ENCODE assay signal across 8 mouse cellular contexts in genomic region chr1:59765279-59765678, GRCm38 (mm10). TPM values are rescaled to one million over a fixed set of nuclear protein-coding genes. Genes with fewer than 3 reads are reported as not detected.
DNase-seq lines count a peak whose midpoint lies in the region; ATAC-seq lines count a peak whose summit lies in the region.

No protein-coding gene starts in this region.

- no peak for DNase-seq in heart, adult 11 months
- DNase-seq in hindbrain, embryonic 14.5 days (ENCODE audit: low spot score) = no peak
- no peak for DNase-seq in left cerebral cortex, postnatal 36 days (ENCODE audit: low spot score in 2 of 2)
- no peak for DNase-seq in thymus, postnatal 4 days
- no peak for DNase-seq in testis, postnatal 14 days (ENCODE audit: low spot score)

- no peaks in the 10 kb centered on the region for H3K27me3 ChIP-seq in heart, embryonic 12.5 days (replicated peaks)
- H3K27me3 ChIP-seq in hindbrain, embryonic 14.5 days (ENCODE audit: control insufficient read depth, insufficient read depth, low read length) = no peaks in the 10 kb centered on the region
- no peaks in the 10 kb centered on the region for H3K27me3 ChIP-seq in midbrain, embryonic 13.5 days

- WGBS in heart, embryonic 12.5 days = 0% methylated on average over 4 of the region's 4 CpGs
- WGBS in hindbrain, embryonic 14.5 days = 5% methylated on average over 4 of the region's 4 CpGs
- WGBS in midbrain, embryonic 13.5 days = 7% methylated on average over 4 of the region's 4 CpGs

- intact Hi-C loops in left cerebral cortex, postnatal 36 days (cut with DNase I) = loop anchor here (10.0 kb wide), 2 partner anchors 60 to 110 kb away; no protein-coding TSS in a partner anchor

- peaks cover 9% of the 10 kb centered on the region; the same call in 1 of the 2 replicates for H3K4me1 ChIP-seq in heart, embryonic 12.5 days (replicated peaks)
- H3K4me1 ChIP-seq in brown adipose tissue, adult 24 weeks (ENCODE audit: control insufficient read depth, insufficient read depth, insufficient read length, low read length) = 0 out of 2 replicates have a peak, but pooled peaks cover 2% of the 10 kb centered on the region
- peaks cover 32% of the 10 kb centered on the region for H3K4me1 ChIP-seq in hindbrain, embryonic 14.5 days (replicated peaks; ENCODE audit: control insufficient read depth, insufficient read depth, low read length)
- H3K4me1 ChIP-seq in midbrain, embryonic 13.5 days (replicated peaks) = peaks cover 41% of the 10 kb centered on the region

- peak overlapping the region; percentile 50 for H3K4me3 ChIP-seq in heart, embryonic 12.5 days
- H3K4me3 ChIP-seq in brown adipose tissue, adult 24 weeks (ENCODE audit: insufficient read depth, low read depth, low read length) = peak overlapping the region; percentile 34; the same call in 1 of the 2 replicates
- H3K4me3 ChIP-seq in hindbrain, embryonic 14.5 days (replicated peaks; ENCODE audit: low read length) = peak overlapping the region; percentile 99
- H3K4me3 ChIP-seq in midbrain, embryonic 13.5 days (replicated peaks) = peak overlapping the region; percentile 99

- H3K4me2 ChIP-seq in heart, embryonic 12.5 days = peak overlapping the region; percentile 57
- H3K4me2 ChIP-seq in hindbrain, embryonic 14.5 days (replicated peaks) = peak overlapping the region; percentile 93
- peak overlapping the region; percentile 84 for H3K4me2 ChIP-seq in midbrain, embryonic 13.5 days (replicated peaks)

- no peak overlapping the region for H3K27ac ChIP-seq in heart, embryonic 12.5 days (ENCODE audit: poor library complexity, severe bottlenecking)
- H3K27ac ChIP-seq in brown adipose tissue, adult 24 weeks (replicated peaks; ENCODE audit: low read depth, low read length) = 0 out of 2 replicates have a peak overlapping the region, but pooled peaks have one; percentile 3
- H3K27ac ChIP-seq in hindbrain, embryonic 14.5 days = no peak overlapping the region
- no peak overlapping the region for H3K27ac ChIP-seq in midbrain, embryonic 13.5 days

- no peak overlapping the region for H3K9ac ChIP-seq in heart, embryonic 12.5 days
- peak overlapping the region; percentile 98 for H3K9ac ChIP-seq in hindbrain, embryonic 14.5 days
- H3K9ac ChIP-seq in midbrain, embryonic 13.5 days (replicated peaks) = peak overlapping the region; percentile 57; the same call in 1 of the 2 replicates

- peaks cover 11% of the 10 kb centered on the region for H3K36me3 ChIP-seq in heart, embryonic 12.5 days
- H3K36me3 ChIP-seq in hindbrain, embryonic 14.5 days (replicated peaks; ENCODE audit: control insufficient read depth, insufficient read depth) = no peaks in the 10 kb centered on the region; the same call in 1 of the 2 replicates
- H3K36me3 ChIP-seq in midbrain, embryonic 13.5 days = 0 out of 2 replicates have a peak, but pooled peaks cover 3% of the 10 kb centered on the region

- H3K9me3 ChIP-seq in heart, embryonic 12.5 days (replicated peaks) = no peaks in the 10 kb centered on the region
- H3K9me3 ChIP-seq in hindbrain, embryonic 14.5 days (ENCODE audit: control insufficient read depth, low read length) = no peaks in the 10 kb centered on the region
- no peaks in the 10 kb centered on the region for H3K9me3 ChIP-seq in midbrain, embryonic 13.5 days

- no peak for ATAC-seq in heart, embryonic 12.5 days (ENCODE audit: insufficient number of reproducible peaks, low FRiP score)
- no peak for ATAC-seq in hindbrain, embryonic 14.5 days (ENCODE audit: low FRiP score)
- no peak for ATAC-seq in midbrain, embryonic 13.5 days

RNA-seq across cellular contexts. Expression of gene Bmpr2, which starts 2.1 kb away (rescaled TPM):
- 8.7 and 11.1 TPM in 2 replicates for polyA plus RNA-seq in heart, embryonic 12.5 days (2016; fragmentation: Nextera tagmentation; extraction: Ambion mirVana)
- 14.6 and 18.7 TPM in 2 replicates for polyA plus RNA-seq in brown adipose tissue, adult 24 weeks (2012; ENCODE audit: insufficient read depth, insufficient read length, missing spikeins)
- 18.4 and 18.9 TPM in 2 replicates for polyA plus RNA-seq in hindbrain, embryonic 14.5 days (2014; fragmentation: Nextera tagmentation; extraction: Ambion mirVana)
- 10.9 and 13.0 TPM in 2 replicates for polyA plus RNA-seq in midbrain, embryonic 13.5 days (2015; fragmentation: Nextera tagmentation; extraction: Ambion mirVana)
- total RNA-seq in left cerebral cortex, postnatal 36 days (2021) = 100 to 1,000 TPM in 1 of 2 experiments, 10 to 100 TPM in 1; 93.4 to 103 TPM

Comparison
In these comparisons a context has a peak if more than half of its experiments do, and no peak if none do; other contexts are left out.
1. H3K4me3 ChIP-seq: peak in every context shown above with its lines; median percentile 99 in hindbrain, embryonic 14.5 days; 99 in midbrain, embryonic 13.5 days; 50 in heart, embryonic 12.5 days; 34 in brown adipose tissue, adult 24 weeks.